Mouse (Mus musculus): ENCODE results near the gene Nfia. TPM values are rescaled to one million over a fixed set of nuclear protein-coding genes. Genes with fewer than 3 reads are reported as not detected.
A peak's percentile ranks its signal among the peaks of the same experiment; 100 is the strongest.

Gene Nfia
- total RNA-seq, 2 experiments from 2014 or later, result 109 to 132 TPM

DNA sequence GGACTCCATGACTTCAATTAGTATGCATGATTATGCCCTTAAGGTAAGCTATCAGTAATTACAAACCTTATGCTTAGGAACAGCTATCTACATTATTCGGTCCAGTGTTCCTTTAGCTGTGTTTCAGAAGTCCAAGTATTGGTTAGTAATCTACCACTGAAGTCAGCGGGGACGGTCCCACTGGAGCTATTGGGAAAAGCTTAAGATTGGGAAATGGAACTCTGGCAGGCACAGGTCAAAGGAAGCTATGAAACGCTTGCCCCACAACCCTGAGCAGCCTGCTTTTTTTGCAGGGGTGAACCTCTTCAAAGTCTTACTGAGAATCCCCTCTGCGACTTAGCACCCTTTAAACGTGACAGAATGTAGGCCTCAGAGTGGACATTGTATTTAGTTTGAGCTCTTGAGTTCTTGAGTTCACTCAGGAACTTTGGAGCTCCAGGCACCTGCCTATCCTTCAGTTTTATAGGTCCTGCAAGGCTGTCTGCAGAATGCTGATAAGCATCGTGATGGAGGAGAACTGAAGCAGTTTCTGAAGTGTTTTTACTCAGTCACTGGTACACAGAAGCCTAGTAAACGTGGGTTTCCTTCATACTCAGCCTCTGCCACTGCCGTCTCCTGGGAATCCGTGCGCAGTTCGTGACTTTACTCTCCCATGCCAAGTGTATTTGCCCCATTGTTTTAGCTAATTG is 127.9 kb downstream of the Nfia start:
- no peak for DNase-seq (ENCODE audit: low spot score in 2 of 2)

DNA sequence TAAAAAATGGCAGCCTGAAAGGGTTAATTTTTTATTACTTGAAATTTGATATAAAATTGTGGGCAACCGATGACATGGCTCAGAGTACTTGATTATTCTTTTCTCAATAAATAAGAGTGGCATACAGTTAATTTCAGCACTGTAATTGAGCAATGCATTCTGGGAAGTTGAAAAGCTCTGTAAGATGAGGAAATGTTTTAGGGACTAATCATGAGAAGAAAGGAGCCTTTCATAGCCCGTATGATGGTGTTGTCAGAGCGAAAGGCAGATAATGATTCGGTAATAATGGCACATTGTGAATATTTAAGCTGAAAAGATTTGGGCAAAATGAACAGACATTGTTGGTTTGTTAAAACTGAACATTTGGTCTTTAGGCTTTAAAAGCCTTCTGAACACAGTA is 133.3 kb downstream of the Nfia start:
- DNase-seq (ENCODE audit: low spot score in 2 of 2), result no peak

DNA sequence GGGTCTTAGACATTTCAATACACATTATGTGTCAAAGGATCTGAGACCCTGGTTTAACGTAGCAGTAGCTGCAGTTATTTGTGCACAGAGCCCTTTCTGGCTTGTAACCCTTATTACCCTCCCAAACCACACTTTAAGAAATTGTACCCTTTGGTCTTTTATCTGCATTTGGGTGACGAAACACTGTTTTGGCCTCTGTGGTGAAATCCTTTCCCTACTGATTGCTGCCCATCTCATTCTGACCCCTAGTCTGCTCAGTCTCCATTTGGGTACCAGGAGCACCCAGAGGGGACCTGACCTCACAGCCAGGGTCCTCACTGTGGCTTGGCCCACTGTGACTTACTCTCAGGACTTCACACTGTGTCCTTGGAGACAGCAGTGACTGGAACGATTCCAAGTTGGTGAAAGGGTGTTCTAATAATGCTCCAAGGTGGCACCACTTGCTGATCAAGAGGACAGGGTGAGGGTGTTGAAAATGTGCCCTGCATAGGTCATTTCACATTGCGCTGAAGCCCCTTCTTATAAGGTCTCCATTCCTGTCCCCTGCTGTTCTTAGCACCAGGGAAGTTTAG is 136.1 kb downstream of the Nfia start:
- DNase-seq (ENCODE audit: low spot score in 2 of 2), result no peak

DNA sequence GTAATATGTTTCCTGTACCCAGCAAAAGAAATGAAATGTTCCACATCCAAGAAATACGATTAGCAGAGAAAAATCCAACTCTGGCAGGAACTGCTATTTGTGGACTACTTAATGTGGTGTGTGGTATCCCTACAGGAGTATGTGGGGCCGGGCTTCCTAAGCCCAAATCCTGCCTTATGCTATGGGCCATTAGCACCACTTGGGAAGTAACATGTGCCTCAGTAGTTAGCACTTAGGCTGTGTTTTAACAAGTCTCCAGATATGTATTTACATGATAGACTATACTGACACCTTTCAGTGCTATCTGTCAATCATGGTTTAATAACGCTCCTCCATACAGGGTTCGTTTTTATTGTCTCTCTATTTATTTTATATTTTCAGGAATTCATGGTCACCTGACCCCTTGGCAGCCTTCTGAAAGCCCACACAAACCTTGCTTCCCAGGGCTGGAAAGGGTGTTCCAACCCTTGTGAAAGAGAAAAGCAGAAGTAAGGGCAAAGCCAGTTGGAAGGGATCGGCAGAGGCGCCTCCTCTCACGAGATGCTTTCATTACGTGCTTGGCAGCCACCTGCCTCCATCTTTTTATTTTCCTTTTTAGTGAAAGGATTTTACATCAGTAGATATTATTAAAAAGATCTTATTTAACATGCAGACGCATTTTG is 137.7 kb downstream of the Nfia start:
- DNase-seq (ENCODE audit: low spot score in 2 of 2), result no peak

DNA sequence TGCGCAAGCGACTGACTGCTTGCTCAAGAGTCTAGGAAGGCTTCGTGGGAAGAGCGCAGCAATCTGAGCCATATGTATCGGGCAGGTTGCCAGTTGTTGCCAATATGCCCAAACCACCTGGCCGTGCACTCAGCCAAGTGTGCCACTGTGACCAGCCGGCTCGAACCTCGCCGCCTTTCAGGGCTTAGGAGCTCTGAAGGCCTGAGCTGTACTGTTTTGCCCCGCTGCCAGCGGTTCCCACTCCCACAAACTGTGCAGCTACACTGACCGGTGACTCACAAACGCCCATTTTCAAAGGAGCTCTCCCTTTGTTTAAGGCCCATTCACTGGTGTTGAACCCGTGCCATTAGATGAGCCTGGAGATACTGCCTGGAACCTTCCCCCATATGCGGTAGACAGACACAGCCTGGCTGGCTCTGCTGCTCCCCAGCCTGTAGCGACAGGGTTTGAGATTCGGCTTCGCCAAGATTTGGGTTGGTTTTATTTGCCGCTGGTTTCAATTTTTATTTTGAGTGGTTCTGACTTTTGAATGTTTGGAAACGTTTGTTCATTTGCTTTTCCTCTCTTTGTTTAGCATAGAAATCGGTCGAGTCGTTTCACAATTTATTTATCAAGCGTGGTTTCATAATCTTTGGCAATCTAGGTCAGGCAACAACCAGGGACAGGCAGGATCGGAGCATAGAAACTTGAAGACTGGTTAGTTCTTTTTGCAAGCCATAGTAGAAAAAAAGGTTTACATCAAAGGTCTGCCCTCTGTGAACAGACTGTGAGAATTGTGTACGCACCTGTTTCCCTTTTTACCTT is 138.4 kb downstream of the Nfia start:
- no peak for DNase-seq (ENCODE audit: low spot score in 2 of 2)

DNA sequence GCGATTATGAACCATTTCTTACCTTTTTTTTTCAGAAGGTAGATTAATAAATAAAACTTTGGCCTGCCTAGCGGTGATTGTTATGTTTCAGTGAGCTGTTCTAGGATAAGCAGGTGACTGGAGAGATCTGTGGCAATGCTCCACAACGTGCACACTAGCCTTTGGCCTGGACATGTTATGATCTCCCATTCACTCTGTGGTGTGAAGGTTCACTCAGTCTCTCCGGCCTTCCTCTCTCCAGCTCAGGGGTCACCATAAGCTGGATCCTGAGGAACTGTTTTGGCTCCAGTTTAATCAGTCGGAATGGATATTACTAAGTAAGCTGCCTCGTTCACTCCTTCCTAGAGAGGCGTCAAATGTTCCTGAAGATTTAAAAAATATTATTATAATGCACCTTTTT is 139.2 kb downstream of the Nfia start:
- DNase-seq (ENCODE audit: low spot score in 2 of 2), result no peak

DNA sequence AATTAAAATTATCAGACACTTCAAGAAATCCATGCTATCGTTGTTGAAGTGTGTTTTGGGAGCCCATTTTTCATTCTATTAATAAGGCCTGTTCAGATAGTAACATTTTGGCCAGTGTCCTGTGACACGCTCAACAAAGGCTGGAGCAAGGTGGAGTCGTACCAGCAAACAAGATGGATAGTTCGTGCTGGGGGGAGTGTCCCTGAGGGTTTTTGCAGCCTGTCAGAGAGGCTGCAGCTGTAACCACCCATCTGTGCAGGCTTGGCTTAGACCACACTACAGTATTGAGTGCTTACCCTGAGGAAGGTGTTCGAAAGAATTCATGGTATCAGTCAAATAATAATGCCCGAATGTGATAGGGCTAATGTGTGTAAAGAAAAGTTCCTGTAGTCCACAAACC is 139.6 kb downstream of the Nfia start:
- DNase-seq (ENCODE audit: low spot score in 2 of 2), result no peak

DNA sequence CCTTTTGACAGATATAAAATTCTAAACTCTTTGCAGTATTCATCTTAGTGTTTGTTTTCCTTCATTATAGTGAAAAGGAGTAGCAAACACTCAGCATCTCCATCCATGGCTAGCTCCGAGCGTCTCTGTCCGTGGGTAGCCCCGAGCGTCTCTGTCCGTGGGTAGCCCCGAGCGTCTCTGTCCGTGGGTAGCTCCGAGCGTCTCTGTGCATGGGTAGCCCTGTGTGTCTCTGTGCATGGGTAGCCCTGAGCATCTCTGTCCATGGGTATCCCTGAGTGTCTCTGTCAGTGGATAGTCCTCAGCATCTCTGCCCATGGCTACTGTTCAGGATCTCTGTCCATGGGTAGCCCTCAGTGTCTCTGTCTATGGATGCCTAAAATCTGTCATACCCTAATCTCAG is 140.0 kb downstream of the Nfia start:
- DNase-seq (ENCODE audit: low spot score in 2 of 2), result no peak

DNA sequence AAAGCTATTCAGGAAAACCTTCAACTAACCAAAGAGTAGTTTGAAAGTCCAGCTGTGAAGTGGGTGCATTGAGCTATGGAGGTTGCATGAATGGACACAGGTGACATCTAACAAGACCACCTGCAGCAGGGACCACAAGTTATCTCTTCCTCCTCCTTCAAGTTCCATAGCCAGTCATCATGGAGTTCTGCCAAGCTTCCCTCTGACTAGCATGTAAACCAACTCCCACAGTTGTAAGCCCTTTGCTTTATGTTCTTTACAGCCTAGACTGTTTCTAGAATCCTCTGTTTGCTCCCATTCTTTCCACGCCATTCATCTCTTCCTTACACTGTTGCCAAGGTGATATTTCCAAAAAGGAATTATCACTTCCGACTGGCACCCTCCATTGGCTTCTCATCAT is 141.8 kb downstream of the Nfia start:
- no peak for DNase-seq (ENCODE audit: low spot score in 2 of 2)

DNA sequence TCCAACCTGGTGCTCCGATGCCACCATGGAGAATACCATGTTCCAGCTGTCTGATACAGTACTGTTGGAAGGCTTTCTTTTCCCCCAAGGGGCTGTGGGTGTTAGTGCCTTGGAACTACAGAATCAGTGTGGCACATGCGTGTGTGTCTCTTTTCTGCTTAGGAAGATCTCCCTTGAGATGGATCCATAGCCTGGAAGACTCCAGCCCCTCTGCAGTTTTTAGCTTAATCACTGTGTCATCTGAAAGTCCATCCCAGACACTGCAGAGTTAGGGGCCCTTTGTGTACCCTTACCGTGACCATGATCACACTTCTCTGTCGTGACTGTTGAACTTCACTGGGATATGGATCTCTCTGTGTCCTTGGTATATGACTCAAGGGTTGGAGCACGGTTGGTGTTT is 142.2 kb downstream of the Nfia start:
- no peak for DNase-seq (ENCODE audit: low spot score in 2 of 2)

DNA sequence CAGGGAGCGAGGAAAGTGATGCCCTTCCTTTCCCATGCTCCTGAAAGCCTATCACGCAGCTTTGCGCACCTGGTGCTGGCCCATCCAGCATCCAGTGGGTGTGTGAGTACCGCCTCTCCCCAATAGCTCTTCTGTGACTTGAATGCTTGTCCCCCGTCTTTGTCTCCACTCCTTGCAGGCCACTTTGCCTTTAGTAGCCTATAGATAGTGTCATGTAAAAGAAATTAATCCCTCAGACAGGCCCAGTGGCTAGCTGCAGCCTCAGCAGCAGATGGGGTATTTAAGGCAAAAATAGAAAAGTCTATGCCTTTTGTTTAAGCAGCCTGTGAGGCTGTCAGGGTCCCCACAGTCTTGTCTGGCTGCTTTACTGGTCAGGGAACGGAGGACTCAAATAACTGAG is 145.0 kb downstream of the Nfia start:
- no peak for DNase-seq (ENCODE audit: low spot score in 2 of 2)

DNA sequence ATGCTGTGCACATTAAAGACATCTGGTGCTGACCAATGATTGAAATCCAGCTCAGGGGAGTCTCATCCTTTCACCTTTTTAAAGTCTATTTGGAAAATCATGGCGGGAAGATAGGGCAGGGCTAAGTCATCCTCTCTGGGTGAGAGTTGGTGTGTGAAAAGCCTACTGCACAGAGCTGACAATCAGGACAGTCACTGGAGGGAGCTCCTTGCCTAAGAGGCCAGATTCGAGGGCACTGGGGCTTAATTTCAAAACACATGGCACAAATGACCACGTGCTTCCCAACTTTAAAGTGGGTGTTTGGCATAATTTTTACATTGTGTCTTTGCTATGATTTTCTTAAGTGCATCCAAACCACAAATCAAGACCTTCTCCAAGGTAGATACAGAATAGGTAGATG is 146.1 kb downstream of the Nfia start:
- DNase-seq (ENCODE audit: low spot score in 2 of 2), result no peak

DNA sequence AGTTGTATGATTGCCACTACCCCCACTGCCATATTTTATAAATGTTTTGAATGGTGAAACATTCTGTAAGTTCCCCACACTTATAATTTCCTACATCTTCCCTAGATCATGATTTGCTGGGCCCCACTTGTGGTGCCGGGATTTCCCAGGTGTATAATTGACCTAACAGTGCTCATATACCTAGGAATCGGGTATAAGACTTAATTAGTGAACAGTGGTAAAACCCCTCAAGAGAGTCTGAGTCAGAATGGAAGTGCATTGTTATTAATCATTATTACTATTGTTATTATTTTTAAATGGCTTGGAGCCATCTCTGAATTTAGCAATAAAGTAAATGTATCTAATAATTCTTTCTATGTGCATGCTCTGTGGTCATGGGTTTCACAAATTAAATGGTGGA is 147.2 kb downstream of the Nfia start:
- DNase-seq (ENCODE audit: low spot score in 2 of 2), result no peak

DNA sequence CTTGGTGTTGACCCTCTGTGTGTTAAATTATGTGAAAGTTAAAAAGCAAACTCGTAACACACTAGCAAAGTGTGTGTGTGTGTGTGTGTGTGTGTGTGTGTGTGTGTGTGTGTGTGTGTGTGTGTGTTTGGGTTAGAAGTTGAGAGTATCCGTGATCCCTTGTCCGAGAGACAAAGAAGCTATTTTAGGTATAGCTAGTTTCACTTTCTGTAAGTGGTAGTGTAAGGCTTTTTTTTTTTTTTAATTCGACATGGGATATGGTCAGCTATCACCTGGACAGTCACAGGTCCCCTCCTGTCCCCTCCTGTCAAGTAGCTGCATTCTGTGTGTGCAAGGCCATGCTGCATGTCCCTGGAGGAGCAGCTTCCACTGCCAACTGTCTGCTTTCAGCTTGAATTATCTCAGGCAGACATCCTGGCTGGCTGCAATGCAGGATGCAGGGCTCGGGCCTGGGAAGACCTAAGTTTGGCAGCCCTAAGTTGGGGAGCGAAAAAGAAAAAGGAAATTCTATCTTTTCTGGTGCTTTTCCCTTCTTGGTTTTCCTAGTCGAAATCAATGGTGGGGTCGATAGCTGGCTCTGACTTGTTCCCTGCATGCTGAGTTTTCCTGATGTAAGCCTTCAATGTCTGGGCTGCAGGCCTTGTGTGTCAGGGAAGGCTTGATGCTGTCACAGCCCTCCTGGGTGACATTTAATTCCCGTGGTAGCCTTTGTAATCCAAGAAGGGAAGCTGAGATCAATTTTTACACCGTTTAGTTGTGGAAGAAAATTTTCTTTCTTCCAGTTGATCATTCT is 147.9 kb downstream of the Nfia start:
- DNase-seq (ENCODE audit: low spot score in 2 of 2), result peak; percentile 40

DNA sequence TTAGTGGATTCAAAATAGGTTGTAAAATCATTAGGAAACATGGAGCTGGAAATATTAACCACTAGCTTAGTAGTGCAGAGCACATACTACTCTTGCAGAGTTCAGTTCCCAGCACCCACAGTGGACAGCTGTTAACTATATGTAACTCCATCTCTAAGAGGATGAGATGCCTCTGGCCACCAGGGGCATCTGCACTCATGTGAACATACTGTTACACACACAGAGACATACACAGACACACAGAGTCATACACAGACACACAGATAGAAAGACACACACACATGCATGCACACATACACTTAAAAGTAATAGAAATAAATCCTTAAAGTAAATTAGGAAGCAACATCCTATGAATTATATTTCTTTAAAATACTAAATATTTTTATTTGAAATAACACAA is 149.1 kb downstream of the Nfia start:
- no peak for DNase-seq (ENCODE audit: low spot score in 2 of 2)

DNA sequence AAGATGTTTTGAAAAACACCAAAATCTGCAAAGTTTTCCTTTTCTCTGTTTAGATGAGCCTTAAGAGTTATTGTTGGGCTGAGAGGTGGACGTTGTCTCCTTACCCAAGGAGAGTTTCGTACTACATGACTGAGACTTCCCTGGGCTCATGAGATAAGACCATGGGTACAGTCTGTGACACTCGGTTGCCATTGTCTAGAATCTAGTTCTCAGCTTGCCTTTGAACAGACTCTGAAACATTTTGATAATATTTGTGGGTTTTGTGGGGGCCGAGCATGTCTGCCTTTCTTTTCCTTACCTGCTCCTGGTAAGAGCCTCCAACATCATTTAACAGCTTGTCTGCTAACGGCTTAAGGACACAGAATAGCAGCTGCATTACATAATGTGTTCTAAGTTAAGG is 150.7 kb downstream of the Nfia start:
- no peak for DNase-seq (ENCODE audit: low spot score in 2 of 2)

DNA sequence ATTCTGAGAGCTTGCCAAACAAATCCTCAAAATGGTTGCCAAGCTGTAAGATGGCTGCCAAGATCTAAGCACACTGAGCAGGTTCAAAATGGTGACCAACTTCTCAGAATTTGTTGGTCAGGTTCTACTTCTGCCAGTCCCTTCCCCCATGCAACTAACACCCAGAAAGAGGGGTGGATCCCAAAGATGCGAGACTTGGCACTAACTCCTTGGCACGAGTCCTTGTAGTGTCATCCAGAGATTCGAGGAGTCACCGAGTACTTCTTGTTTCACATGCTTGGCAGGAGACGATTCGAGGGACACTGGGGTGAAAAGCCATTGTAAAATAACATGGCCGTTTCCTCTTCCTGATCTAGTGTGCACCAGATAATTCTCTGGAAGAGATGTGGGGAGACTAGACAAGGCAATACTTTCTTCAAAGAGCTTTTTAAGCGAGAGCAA is 151.4 kb downstream of the Nfia start:
- DNase-seq (ENCODE audit: low spot score in 2 of 2), result peak; percentile 30 to 42

DNA sequence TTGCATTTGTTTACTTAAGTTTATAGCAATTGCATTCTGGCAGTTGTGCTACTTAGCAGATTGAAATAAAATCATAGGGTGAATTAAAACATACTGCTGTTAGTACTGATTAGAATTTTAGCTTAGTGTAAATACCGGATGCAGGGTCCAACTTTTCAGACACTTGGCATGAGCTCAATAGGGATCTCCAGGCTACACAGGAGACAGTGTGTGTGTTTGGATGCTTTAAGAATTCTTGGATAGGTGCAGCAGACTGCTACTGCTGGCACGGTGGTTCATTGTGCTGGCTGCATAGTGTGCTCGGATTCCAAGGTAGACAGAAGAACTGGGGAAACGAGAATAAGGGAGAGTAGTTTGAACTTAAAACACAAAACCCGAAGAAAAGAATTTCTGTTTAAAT is 151.9 kb downstream of the Nfia start:
- DNase-seq (ENCODE audit: low spot score in 2 of 2), result no peak

DNA sequence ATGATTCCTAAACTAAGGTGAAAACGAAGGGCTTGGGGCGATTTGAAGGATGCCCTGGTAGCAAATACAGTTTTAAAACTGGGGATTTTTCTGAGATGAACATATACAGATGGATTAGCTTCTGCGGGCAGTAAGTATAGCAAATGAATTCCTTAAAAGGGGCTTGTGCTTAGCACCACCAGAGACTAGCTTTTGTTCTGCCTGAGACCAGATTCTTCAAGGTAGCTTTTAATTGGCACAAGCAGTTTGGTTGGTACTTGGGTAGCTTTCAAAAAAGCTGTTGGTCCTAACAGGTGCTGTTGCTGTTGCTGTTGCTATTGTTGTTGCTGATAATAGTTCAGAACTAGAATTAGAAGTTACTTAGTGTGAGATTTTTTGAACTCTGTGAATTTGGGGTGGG is 152.3 kb downstream of the Nfia start:
- no peak for DNase-seq (ENCODE audit: low spot score in 2 of 2)

DNA sequence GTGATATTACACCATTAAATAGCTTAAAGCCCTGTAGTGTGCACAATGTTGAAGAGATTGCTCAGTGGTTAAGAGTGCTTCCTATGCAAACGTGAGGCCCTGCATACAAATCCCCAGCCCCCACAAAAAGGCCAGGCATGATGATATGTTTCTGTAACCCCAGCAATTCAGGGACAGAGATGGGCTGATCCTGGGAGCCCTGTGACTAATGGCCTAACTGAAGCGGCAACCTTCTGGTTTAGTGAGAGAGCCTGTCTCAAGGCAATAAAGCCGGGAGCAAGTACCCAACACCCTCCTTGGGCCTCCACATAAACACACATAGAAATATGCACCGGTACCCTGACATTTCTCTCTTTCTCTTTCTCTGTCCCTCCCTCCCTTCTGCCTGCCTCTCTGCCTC is 153.1 kb downstream of the Nfia start:
- DNase-seq (ENCODE audit: low spot score in 2 of 2), result peak in 1 of 2 experiments; percentile 23
